Mouse (Mus musculus) 3134 (cell line): ENCODE data around the gene Pcyt1a.
A peak's percentile ranks its signal among the peaks of the same experiment; 100 is the strongest.
"Not testable (repeated sequence)": the region's sequence is repeated elsewhere in the genome, so short reads cannot be mapped to it uniquely, and the experiment has no call there.

Source experiments
- DNase-seq: peaks from one replicate; pipeline ENCODE4 v3.0.0-alpha.2; 2011; ENCODE audit warnings: low spot score; ENCODE audit not compliant: insufficient read length; ENCODE audit errors: extremely low read depth

Pcyt1a gene

GRCm38 (mm10) chr16:32433138-32433537, 2.4 kb downstream of the Pcyt1a start:
- DNase-seq: no peak

DNA sequence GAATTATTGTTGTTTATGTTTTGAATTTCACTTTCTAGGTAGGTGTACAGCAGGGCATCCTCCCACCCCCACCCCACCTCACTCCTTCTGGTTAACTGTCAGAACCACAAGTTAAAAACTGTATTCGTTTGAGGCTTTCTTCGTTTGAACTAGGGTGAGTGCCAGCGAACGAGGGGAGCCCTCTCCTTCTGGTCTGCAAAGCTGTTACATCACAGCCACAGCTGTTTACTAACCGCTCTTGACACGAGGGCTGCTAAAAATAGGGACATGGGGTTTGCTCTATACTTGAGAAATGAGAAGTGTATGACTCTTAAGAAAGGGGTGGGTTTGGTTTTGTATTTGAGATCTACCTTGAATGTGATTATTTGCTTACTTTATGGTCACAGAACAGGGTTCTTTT, 3.3 kb downstream of the Pcyt1a start:
- no peak for DNase-seq

DNA sequence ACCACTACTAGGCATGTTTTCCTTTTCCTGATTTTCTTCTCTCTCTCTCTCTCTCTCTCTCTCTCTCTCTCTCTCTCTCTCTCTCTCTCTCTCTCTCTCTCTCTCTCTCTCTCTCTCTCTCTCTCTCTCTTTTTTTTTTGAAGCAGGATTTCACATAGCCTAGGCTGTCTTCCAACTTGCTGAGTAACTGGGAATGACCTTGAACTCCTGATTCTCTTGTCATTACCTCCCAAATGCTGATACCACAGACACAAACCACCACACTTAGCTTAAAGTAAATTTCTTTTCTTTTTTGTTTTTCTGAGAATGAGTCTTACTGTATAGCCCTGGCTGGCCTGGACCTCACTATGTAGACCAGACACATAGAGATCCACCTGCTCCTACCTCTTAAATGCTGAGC, 4.0 kb downstream of the Pcyt1a start:
- no peak for DNase-seq

GRCm38 (mm10) chr16:32436657-32437056, 5.9 kb downstream of the Pcyt1a start:
- no peak for DNase-seq

- no peak for DNase-seq
Measured at GRCm38 (mm10) chr16:32437266-32437665, 6.5 kb downstream of the Pcyt1a start.

- no peak for DNase-seq
Measured at GRCm38 (mm10) chr16:32441432-32441831, 10.7 kb downstream of the Pcyt1a start.

DNA sequence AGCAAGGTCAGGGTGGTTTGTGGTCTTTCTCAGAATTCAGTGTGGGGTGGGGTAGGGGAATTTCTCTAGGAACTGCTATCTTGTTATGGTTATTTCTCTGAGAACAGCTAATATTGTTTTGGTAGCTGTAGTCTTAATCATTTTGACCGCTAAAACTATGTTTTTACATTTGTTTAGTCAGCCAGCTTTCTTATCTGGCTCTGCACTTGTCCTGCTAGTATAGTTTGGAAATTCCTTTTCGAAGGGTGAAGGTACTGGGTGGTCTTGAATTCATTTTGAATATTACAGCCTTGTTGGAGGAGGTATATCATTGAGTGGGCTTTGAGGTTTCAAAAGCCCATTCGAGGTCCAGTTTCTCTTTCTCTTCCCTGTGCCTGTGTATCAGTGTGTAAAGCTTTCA, 13.9 kb downstream of the Pcyt1a start:
- DNase-seq: not testable (repeated sequence)

DNA sequence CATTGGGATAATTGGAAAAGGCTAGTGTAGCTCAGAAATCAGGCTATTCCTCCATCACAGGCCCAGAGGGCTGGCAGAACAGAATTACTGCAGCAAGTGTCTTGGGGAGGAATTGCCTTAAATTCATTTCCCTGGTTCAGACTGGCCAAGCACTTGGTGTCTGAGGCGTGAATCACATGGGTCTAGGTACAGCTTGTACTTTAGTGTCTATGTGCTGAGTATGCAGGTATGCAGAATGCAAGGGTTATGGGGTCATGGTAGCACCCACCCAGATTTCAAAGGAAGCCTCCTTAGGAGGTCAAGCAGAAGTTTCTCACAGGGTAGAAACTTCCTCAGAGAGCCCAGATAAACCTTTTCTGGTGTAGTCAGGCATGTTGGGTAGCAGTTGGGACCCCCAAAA, 14.8 kb downstream of the Pcyt1a start:
- DNase-seq: no peak

DNA sequence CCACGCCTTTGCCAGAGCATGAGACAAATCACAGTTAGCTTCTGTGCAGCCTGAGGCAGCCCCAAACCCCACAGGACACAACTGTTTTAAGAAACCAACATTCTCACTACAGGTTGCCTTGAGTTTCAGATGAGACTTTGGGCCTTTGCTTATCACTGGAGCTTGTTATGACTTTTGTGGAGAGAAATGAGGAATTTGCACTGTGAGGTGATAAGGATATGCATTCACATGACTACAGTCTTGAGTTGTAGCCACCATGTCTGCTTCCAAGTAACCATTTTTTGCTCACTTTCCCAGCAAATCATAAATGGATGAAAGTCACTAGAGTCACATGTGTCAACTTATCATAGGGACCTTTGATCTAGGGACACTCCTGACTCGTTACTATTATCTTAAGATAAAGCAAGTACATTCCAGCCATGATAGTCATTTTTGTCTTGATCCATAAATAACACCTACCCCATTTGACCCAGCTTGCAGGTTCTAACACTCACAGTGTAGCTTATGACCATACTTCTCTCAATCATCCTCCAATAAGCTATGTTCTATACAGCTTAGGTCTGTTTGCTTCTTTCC, 15.9 kb downstream of the Pcyt1a start:
- DNase-seq: no peak

DNA sequence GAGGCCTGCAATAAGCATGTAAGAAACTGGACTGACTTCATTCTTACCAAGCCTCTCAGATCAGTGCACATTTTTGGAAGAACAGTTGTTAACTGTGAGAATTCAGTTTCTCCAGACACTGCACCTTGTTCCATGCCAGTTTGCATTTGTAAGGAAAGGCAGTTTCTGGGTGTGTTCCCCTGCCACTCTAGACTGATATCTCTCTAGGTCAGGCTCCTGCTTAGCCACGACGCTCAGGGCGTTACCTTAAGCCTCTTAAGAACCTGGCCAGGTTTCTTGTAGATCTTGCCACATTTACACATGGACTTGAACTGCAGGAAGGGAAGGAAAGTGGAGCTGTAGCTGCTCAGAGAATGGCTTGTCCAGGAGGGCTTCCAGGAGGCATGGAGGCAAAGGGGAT, 18.9 kb downstream of the Pcyt1a start:
- no peak for DNase-seq

DNA sequence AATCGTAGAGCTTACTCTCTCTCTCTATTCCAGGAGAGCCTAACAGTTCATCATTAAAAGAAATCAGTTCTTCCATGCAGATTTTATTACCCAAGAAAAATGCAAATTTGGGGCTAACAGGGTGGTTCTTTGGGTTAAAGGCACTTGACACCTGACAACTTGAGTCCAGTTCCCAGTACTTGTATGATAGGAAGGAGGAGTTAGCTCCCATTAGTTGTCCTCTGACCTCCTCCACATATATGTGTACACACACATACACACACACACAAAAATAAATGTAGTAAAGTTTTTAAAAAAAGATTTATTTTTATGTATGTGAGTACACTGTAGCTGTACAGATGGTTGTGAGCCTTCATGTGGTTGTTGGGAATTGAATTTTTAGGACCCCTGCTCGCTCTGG, 19.4 kb downstream of the Pcyt1a start:
- no peak for DNase-seq

GRCm38 (mm10) chr16:32453102-32453501, 22.4 kb downstream of the Pcyt1a start:
- no peak for DNase-seq

- DNase-seq: no peak
Measured at GRCm38 (mm10) chr16:32454646-32455045, 23.9 kb downstream of the Pcyt1a start.

DNA sequence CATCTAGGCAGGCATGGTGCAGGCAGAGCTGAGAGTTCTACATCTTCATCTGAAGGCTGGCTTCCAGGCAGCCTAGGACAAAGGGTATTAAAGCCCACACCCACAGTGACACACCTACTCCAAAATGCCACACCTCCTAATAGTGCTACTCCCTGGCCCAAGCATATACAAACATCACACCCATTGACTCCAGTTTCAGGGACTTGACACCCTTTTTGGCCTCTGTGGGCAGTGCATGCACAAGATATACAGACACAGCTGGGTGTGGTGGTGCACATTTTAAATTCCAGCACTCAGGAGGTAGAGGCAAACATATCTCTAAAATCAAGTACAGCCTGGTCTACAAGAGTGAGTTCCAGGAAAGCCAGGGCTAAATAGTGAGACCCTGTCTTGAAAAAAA, 25.4 kb downstream of the Pcyt1a start:
- DNase-seq: no peak

DNA sequence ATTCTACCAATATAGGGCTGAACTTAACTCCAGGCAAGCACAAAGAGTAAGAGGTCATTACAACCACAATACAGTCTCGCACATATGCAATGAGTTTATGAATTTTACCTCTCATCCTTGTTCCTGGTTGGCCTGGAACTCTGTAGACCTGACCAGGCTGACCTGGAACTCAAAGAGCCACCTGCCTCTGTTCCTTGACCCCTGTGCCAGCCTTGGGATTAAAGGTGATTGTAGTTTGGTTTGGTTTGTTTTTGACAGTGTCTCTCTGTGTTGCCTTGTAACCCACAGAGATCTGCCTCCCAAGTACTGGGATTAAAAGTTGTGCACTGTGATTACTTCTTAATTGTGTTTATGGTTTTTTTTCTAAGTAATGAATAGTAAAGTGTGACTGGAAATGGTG, 26.0 kb downstream of the Pcyt1a start:
- no peak for DNase-seq

GRCm38 (mm10) chr16:32457589-32458386, 27.1 kb downstream of the Pcyt1a start:
- peak; percentile 29 for DNase-seq

DNA sequence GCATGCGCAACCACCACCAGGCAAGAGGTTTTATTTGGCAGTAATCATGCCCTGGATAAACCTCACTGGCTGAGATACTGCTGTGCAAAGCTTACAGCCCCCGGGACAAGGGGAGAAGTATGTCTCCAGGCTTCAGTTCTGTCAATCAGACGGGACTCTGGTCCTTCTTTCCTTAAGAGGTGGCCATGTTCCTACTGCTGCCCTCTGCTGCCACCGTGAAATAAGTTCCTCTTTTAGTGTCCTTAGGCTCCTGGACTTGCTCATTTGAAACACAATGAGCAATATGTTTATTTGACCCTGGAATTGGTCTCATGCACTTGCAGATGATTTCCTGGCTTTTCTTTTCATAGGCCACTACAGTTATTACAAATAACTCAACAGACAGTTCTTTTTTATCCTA, 29.8 kb downstream of the Pcyt1a start:
- DNase-seq: no peak

DNA sequence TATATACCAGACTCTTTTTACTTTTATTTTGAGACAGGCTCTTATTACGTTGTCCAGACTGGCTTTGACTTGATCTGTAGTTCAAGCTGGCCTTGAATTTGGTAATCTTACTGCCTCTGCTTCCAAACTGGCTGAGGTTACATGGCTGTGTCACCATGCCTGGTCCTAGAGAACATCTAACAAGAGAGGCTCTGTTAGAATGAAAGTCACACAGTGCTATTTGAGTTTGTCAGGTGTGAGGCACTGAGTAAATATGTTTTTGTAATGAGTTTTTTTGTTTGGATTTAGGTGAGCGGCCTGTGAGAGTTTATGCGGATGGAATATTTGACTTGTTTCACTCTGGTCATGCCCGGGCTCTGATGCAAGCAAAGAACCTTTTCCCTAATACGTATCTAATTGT, 31.0 kb downstream of the Pcyt1a start:
- no peak for DNase-seq

GRCm38 (mm10) chr16:32462950-32463349, 32.2 kb downstream of the Pcyt1a start:
- DNase-seq: no peak

DNA sequence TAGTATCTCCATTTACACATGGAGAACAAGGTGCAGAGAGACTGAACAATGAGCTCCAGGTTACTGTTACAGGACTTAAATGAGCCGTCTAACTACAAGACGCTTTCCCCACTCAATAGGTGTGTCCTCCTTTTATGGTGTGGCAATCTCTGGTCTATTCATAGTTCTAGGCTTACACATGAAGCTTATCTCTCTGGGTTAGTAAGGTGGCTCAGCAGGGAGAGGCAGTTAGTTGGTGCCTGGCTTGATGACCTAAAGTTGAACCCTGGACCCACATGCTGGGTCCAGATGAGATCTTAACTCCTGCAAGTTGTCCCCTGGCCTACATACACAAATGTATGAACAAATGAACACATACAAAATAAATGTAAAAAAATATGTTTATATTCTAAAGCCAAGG, 32.7 kb downstream of the Pcyt1a start:
- no peak for DNase-seq

- no peak for DNase-seq
Measured at GRCm38 (mm10) chr16:32464908-32465307, 34.2 kb downstream of the Pcyt1a start.

- DNase-seq: no peak
Measured at GRCm38 (mm10) chr16:32468488-32468887, 37.8 kb downstream of the Pcyt1a start.
